Mouse (Mus musculus) gastrocnemius, adult 18-20 months (tissue): ENCODE measurements around the gene Daam1. TPM values are rescaled to one million over a fixed set of nuclear protein-coding genes. Genes with fewer than 3 reads are reported as not detected.

Experiments used
- DNase-seq: peaks from one replicate; pipeline ENCODE4 v3.0.0; 2021; ENCODE audit warnings: low spot score
- total RNA-seq, 2 experiments: library from RNA; stranded (reverse); gene quantifications; 2 replicates each; pipeline ENCODE4 v1.2.3; 2021

Gene Daam1
- total RNA-seq, 2 experiments from 2014 or later = 9.5 to 11.7 TPM

GRCm38 (mm10) chr12:71898231-71898630 lies 67.4 kb downstream of the Daam1 start:
- DNase-seq = no peak

- DNase-seq = no peak
These were observed 68.0 kb downstream of the Daam1 start for GRCm38 (mm10) chr12:71898666-71899520.

GRCm38 (mm10) chr12:71899566-71899965 lies 68.7 kb downstream of the Daam1 start:
- DNase-seq = no peak

GRCm38 (mm10) chr12:71901211-71901610 lies 70.3 kb downstream of the Daam1 start:
- DNase-seq = no peak

GRCm38 (mm10) chr12:71901859-71902258 lies 71.0 kb downstream of the Daam1 start:
- no peak for DNase-seq

GRCm38 (mm10) chr12:71902317-71902716 lies 71.4 kb downstream of the Daam1 start:
- no peak for DNase-seq

- DNase-seq = no peak
These were observed 72.3 kb downstream of the Daam1 start for GRCm38 (mm10) chr12:71903218-71903617.

GRCm38 (mm10) chr12:71904310-71904709 lies 73.4 kb downstream of the Daam1 start:
- no peak for DNase-seq

- no peak for DNase-seq
These were observed 74.0 kb downstream of the Daam1 start for GRCm38 (mm10) chr12:71904926-71905325.

GRCm38 (mm10) chr12:71905640-71906320 lies 74.9 kb downstream of the Daam1 start:
- DNase-seq = peak; percentile 32

- peak; percentile 34 for DNase-seq
These were observed 75.8 kb downstream of the Daam1 start for GRCm38 (mm10) chr12:71906582-71907267.

- no peak for DNase-seq
These were observed 78.1 kb downstream of the Daam1 start for GRCm38 (mm10) chr12:71908984-71909383.

GRCm38 (mm10) chr12:71910246-71910645 lies 79.4 kb downstream of the Daam1 start:
- DNase-seq = no peak

- no peak for DNase-seq
These were observed 81.4 kb downstream of the Daam1 start for GRCm38 (mm10) chr12:71912262-71912661.

GRCm38 (mm10) chr12:71919156-71919555 lies 88.3 kb downstream of the Daam1 start:
- DNase-seq = peak; percentile 30

- no peak for DNase-seq
These were observed 89.1 kb downstream of the Daam1 start for GRCm38 (mm10) chr12:71919962-71920361.

- no peak for DNase-seq
These were observed 92.0 kb downstream of the Daam1 start for GRCm38 (mm10) chr12:71922827-71923381.

GRCm38 (mm10) chr12:71924978-71925529 lies 94.2 kb downstream of the Daam1 start:
- no peak for DNase-seq

- DNase-seq = no peak
These were observed 95.3 kb downstream of the Daam1 start for GRCm38 (mm10) chr12:71925990-71926700.

- no peak for DNase-seq
These were observed 97.2 kb downstream of the Daam1 start for GRCm38 (mm10) chr12:71928092-71928491.

GRCm38 (mm10) chr12:71929876-71930275 lies 99.0 kb downstream of the Daam1 start:
- no peak for DNase-seq
